Mouse (Mus musculus) right cerebral cortex, postnatal 4 days (tissue): ENCODE measurements around the gene Keap1.
"Not testable (repeated sequence)": the region's sequence is repeated elsewhere in the genome, so short reads cannot be mapped to it uniquely, and the experiment has no call there.

Experiments used
- DNase-seq: peaks from one replicate; pipeline ENCODE4 v3.0.0-alpha.2; 2022

The Keap1 gene

GRCm38 (mm10) chr9:21225415-21225758 is 13.8 kb downstream of the Keap1 start:
- DNase-seq, result no peak

- DNase-seq, result no peak
Measured at GRCm38 (mm10) chr9:21224576-21225414, 14.4 kb downstream of the Keap1 start.

- no peak for DNase-seq
Measured at GRCm38 (mm10) chr9:21223906-21224305, 15.3 kb downstream of the Keap1 start.

- not testable (repeated sequence) for DNase-seq
Measured at GRCm38 (mm10) chr9:21223490-21223889, 15.7 kb downstream of the Keap1 start.

GRCm38 (mm10) chr9:21221383-21221929 is 17.7 kb downstream of the Keap1 start:
- DNase-seq, result no peak

- peak; percentile 85 for DNase-seq
Measured at GRCm38 (mm10) chr9:21220490-21221382, 18.4 kb downstream of the Keap1 start.

- peak; percentile 40 for DNase-seq
Measured at GRCm38 (mm10) chr9:21219820-21220219, 19.3 kb downstream of the Keap1 start.

- DNase-seq, result peak; percentile 53
Measured at GRCm38 (mm10) chr9:21216050-21216841, 22.9 kb downstream of the Keap1 start.

GRCm38 (mm10) chr9:21213617-21214190 is 25.5 kb downstream of the Keap1 start:
- DNase-seq, result no peak

GRCm38 (mm10) chr9:21211624-21212023 is 27.5 kb downstream of the Keap1 start:
- DNase-seq, result no peak

- DNase-seq, result no peak
Measured at GRCm38 (mm10) chr9:21210821-21211220, 28.3 kb downstream of the Keap1 start.

GRCm38 (mm10) chr9:21208626-21209025 is 30.5 kb downstream of the Keap1 start:
- no peak for DNase-seq

GRCm38 (mm10) chr9:21206848-21207247 is 32.3 kb downstream of the Keap1 start:
- DNase-seq, result no peak

- DNase-seq, result peak; percentile 48
Measured at GRCm38 (mm10) chr9:21204528-21205272, 34.5 kb downstream of the Keap1 start.

GRCm38 (mm10) chr9:21204156-21204527 is 35.0 kb downstream of the Keap1 start:
- DNase-seq, result no peak

GRCm38 (mm10) chr9:21198960-21199359 is 40.2 kb downstream of the Keap1 start:
- DNase-seq, result no peak

GRCm38 (mm10) chr9:21197981-21198380 is 41.2 kb downstream of the Keap1 start:
- DNase-seq, result peak; percentile 72

GRCm38 (mm10) chr9:21196521-21197433 is 42.4 kb downstream of the Keap1 start:
- peak; percentile 73 for DNase-seq

GRCm38 (mm10) chr9:21195736-21196505 is 43.2 kb downstream of the Keap1 start:
- DNase-seq, result not testable (repeated sequence)
